Mouse (Mus musculus) cerebellum, postnatal 25 days (tissue): Measurements from ENCODE around the gene Dlk2.

Experiments
- DNase-seq, 2 experiments: peaks; one replicate each; pipeline ENCODE4 v3.0.0; 2021; ENCODE audit warnings: mixed read lengths in 2 of 2

Gene Dlk2

DNA sequence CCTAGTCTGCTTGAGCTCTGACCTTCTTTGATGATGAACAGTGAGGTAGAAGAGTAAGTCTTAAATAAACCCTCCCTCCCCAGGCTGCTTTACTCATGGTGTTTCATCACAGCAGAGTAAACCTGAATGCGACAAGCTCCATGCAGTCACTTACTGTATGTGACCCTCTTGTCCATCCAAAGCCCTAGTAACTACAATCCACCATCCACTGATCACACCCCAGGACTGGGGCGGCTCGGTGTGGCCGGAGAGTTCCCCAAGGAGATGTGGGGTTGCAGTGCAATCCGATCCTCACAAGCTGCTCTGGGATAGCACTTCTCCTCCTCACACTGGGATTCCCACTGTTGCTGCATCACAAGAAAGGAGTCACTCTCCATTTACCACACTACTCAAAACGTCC, 22.8 kb upstream of the Dlk2 start:
- no peak for DNase-seq

GRCm38 (mm10) chr17:46275034-46275433, 22.2 kb upstream of the Dlk2 start:
- no peak for DNase-seq

DNA sequence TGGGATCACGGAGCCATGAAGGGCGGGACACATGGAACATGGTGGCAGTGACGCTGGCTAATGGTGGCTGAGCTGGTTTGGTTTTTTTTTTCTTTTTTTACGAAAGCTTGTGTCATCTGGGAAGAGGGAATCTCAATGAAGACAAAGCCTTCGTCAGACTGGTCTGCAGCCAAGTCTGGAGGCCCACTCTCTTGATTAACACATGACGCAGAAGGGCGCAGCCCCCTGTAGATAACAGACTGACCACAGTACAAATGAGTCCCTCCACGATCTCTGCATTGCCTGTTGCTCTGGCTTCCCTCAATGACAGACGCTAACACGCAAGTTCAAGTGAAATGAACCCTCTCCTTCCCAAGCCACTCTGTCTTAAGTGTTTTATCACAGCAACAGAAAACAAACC, 21.7 kb upstream of the Dlk2 start:
- DNase-seq, result no peak

- no peak for DNase-seq
Measured at GRCm38 (mm10) chr17:46277586-46277985, 19.6 kb upstream of the Dlk2 start.

GRCm38 (mm10) chr17:46278011-46278765, 19.0 kb upstream of the Dlk2 start:
- DNase-seq, result no peak

GRCm38 (mm10) chr17:46282483-46283123, 14.6 kb upstream of the Dlk2 start, which contains the start of gene Tjap1:
TSS of gene Tjap1 (minus strand) at chr17:46283026.
- peak; percentile 91 to 96 for DNase-seq

DNA sequence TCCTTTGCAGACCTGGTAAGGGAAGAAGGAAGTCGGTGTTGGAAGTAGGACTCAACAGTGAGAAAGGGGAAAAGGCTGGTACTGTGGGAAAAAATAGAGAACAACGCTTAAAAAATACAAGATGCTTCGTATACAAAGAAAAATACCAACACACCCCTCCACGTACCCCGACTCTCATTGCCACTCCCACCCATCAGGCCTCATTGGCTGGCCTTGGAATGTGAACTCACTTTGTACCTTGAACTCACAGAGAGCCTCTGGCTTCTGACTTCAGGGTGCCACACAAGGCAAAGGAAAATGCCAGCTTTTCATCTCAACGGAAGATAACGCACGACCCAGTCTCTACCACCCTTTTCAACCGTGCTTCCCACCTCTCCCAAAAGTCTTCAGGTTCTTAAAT, 14.1 kb upstream of the Dlk2 start:
- DNase-seq, result no peak

GRCm38 (mm10) chr17:46283911-46284310, 13.3 kb upstream of the Dlk2 start:
- DNase-seq, result no peak

GRCm38 (mm10) chr17:46284653-46285052, 12.6 kb upstream of the Dlk2 start:
- DNase-seq, result no peak

GRCm38 (mm10) chr17:46285407-46285806, 11.8 kb upstream of the Dlk2 start:
- no peak for DNase-seq

DNA sequence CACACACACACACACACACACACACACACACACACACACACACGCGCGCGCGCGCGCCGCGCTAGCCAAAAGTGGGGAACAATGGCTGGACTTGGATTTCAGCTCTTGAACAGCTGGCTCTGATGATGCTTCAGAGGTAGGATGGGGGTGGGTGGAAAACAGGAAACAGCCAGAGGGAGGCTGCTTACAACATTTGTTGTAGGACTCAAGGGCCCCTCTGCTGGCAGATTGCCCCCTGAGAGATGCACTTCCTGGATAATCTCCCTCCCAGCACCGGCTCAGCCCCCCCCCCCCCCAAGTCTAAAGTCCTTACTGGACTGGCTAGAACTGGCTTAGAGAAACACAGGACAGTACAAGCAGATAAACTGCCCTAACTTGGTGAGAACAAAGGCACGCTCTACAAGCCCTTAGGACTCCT, 9.5 kb upstream of the Dlk2 start:
- no peak for DNase-seq

DNA sequence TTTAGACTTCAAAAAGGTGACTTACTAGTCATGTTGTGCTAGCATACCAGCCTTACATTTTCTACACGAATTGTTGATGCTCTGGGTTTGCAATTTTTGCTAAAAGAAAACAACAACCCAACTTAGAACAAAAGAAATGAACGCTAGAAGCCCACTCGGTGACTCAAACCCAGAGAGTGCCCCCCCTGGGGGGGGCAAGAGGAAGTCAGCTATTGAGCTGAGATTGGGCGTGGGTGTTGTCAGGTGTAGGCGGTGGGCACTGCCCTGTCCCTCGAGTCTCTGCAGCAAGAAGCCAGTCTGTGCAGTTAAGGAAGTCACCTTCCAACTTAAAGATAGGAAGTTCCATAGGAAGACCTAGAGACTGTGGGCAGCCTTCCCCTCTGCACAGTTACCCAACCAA, 620 bp upstream of the Dlk2 start:
- DNase-seq, result no peak

- no peak for DNase-seq
Measured at GRCm38 (mm10) chr17:46297028-46297363, 225 bp upstream of the Dlk2 start.

DNA sequence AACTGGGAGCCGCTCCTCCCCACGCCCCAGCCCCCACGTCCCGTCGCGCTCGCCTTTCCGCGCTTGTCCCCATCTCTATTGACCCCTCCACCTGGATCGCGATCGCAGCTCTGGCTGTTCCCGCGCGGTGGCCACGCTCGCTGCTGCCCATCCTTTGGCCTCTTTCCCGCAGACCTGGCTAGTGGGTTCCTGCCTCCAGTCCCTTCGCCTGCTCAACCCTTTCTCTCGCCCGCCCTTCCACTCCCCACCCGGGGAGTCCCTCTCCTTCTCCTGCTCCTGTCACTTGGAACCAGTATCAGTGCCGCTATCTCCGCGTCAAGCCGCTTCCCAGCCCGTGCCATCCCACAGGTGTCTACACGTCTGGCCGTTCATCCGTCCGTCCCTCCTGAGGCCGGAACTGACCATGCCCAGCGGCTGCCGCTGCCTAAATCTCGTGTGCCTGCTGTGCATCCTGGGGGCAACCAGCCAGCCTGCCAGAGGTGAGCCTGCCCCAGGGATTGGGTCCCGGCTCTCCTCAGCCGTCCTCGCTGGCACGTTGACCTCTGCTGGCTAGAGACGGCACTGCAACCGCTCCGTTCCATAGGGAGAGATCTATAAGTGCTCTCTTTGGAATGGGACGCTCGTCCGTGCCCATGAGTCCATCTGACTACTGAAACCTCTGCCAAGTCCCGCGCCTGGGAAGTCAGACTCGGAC, 1.1 kb downstream of the Dlk2 start:
- peak; percentile 88 to 93 for DNase-seq

DNA sequence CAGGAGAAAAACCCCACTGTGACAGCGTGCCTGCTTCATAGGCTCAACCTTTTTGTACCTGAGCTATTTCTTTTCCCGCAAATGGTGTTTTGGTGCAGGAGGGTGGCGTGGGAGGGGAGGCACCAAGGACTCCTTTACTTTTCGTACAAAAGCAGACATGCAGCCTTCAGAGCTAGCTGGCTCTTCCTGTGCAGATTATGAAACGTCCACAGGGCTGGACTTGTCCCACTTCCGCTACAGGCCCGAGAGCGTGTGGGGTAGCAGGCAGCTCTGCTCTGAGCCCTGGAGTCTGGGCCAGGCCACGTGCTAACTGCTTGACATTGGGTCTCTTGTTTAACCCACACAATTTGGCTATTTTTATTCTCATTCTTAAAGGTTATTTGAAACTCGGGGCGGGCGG, 4.7 kb downstream of the Dlk2 start:
- DNase-seq, result no peak

DNA sequence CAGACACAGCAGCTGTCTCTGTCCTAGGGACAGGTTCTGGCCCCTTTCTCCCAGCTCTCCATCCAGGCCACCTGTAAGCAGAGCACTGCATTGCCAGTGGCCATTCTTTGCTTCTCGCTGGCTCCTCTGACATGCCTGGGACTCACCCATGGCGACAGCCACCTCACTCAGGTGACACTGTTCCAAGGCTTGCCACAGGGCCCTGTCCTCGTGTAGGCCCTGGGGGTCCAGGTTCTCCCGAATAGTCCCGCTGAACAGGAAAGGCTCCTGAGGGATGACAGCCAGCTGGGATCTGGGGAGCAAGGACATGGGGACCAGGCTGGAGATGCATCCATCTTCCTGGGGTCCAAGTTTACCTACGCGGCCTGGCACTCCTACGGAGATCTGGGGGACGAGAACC, 7.0 kb downstream of the Dlk2 start:
- DNase-seq, result no peak

DNA sequence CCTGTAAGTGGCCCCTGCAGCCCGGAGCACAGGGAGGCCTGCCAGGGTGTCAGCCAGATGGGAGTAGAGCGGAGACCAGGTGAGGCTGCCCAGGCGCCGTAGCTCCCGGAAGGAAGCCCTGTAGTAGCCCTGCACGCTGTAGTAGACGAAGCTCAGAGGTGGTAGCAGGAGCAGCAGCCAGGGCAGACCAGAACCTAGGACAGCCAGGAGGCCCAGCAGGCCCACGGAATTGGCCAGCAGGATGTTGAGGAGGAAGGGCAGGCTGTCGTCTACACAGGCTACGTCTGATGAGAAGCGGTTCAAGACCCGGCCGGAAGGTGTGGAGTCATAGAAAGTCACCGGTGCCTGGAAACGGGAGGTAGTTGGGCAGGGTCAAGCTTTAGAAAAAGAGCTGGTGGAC, 9.7 kb downstream of the Dlk2 start:
- DNase-seq, result no peak

GRCm38 (mm10) chr17:46309835-46310234, 12.6 kb downstream of the Dlk2 start:
- DNase-seq, result no peak

DNA sequence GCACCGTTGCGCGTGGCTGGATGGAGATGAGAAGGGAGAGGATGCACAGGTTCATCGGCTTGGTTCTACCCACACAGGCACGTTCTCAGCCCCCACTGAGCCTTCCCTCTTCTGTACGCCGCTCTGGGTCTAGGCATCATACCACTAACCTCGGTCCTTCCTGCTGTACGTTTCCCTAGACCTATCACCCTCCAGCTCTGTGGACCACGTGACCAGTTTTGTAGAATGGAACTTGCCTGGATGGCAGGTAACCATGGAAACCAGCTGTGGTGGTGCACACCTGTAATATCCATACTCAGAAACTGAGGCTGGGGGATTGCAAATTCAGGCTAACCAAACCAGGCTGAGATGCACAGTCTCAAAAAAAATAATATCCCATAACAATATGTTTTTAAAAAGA, 13.3 kb downstream of the Dlk2 start:
- no peak for DNase-seq

- DNase-seq, result no peak
Measured at GRCm38 (mm10) chr17:46313135-46313715, 16.0 kb downstream of the Dlk2 start.

- DNase-seq, result no peak
Measured at GRCm38 (mm10) chr17:46315813-46316212, 18.6 kb downstream of the Dlk2 start.

- no peak for DNase-seq
Measured at GRCm38 (mm10) chr17:46320492-46320891, 23.3 kb downstream of the Dlk2 start.

GRCm38 (mm10) chr17:46322046-46322823, 25.0 kb downstream of the Dlk2 start:
- no peak for DNase-seq
